Mouse (Mus musculus): Measurements from ENCODE around the gene Slc12a8. TPM values are rescaled to one million over a fixed set of nuclear protein-coding genes. Genes with fewer than 3 reads are reported as not detected.

The Slc12a8 gene
- total RNA-seq, 4 experiments from 2014 or later, result 0.68 to 1.7 (median 0.86) TPM

GRCm38 (mm10) chr16:33690975-33691747 is 174.0 kb downstream of the Slc12a8 start:
- DNase-seq (ENCODE audit: low spot score in 2 of 2), result no peak

GRCm38 (mm10) chr16:33693553-33693952 is 176.4 kb downstream of the Slc12a8 start:
- no peak for DNase-seq (ENCODE audit: low spot score in 2 of 2)

- no peak for DNase-seq (ENCODE audit: low spot score in 2 of 2)
Observed at GRCm38 (mm10) chr16:33696811-33697575, 179.9 kb downstream of the Slc12a8 start.

GRCm38 (mm10) chr16:33697576-33698276 is 180.6 kb downstream of the Slc12a8 start:
- DNase-seq (ENCODE audit: low spot score in 2 of 2), result no peak

- DNase-seq (ENCODE audit: low spot score in 2 of 2), result no peak
Observed at GRCm38 (mm10) chr16:33698277-33698790, 181.2 kb downstream of the Slc12a8 start.

GRCm38 (mm10) chr16:33700584-33700983 is 183.5 kb downstream of the Slc12a8 start:
- no peak for DNase-seq (ENCODE audit: low spot score in 2 of 2)

- DNase-seq (ENCODE audit: low spot score in 2 of 2), result no peak
Observed at GRCm38 (mm10) chr16:33701872-33702271, 184.7 kb downstream of the Slc12a8 start.

GRCm38 (mm10) chr16:33704289-33704688 is 187.2 kb downstream of the Slc12a8 start:
- DNase-seq (ENCODE audit: low spot score in 2 of 2), result no peak

GRCm38 (mm10) chr16:33705258-33705657 is 188.1 kb downstream of the Slc12a8 start:
- DNase-seq (ENCODE audit: low spot score in 2 of 2), result no peak

- no peak for DNase-seq (ENCODE audit: low spot score in 2 of 2)
Observed at GRCm38 (mm10) chr16:33706111-33706890, 189.2 kb downstream of the Slc12a8 start.

- DNase-seq (ENCODE audit: low spot score in 2 of 2), result no peak
Observed at GRCm38 (mm10) chr16:33708031-33708430, 190.9 kb downstream of the Slc12a8 start.

- DNase-seq (ENCODE audit: low spot score in 2 of 2), result no peak
Observed at GRCm38 (mm10) chr16:33708585-33709397, 191.7 kb downstream of the Slc12a8 start.

Other genes with a start within 250 kb of the Slc12a8 start
- 100 to 1,000 TPM; 136 to 191 (median 152) TPM for gene Zfp148, start 136.5 kb upstream of the Slc12a8 start, total RNA-seq (2022)
- 10 to 100 TPM; 27.2 to 29.3 (median 28.4) TPM for gene Heg1, start 167.0 kb downstream of the Slc12a8 start, total RNA-seq (2022)

Measured in layer of hippocampus, adult 8-10 months (tissue).